Mouse (Mus musculus) layer of hippocampus, postnatal 36 days (tissue): ENCODE results near the gene Tmem63c. TPM values are rescaled to one million over a fixed set of nuclear protein-coding genes. Genes with fewer than 3 reads are reported as not detected.

Experiments
- DNase-seq, 2 experiments: peaks; one replicate each; pipeline ENCODE4 v3.0.0; 2022
- microRNA-seq, 2 experiments: library from miRNA; unstranded; fragments of <30 nt; microRNA quantifications; one replicate each; pipeline ENCODE4 v1.2.0; 2021
- total RNA-seq, 2 experiments: library from RNA; stranded (reverse); gene quantifications; 2 replicates each; pipeline ENCODE4 v1.2.3; 2021

The Tmem63c gene
- total RNA-seq, 2 experiments from 2014 or later, result 36.2 to 36.4 TPM

GRCm38 (mm10) chr12:87132210-87132609 lies 111.1 kb downstream of the Tmem63c start:
- DNase-seq, result no peak

- DNase-seq, result no peak
These were observed 111.6 kb downstream of the Tmem63c start for GRCm38 (mm10) chr12:87132784-87133183.

- DNase-seq, result no peak
These were observed 116.5 kb downstream of the Tmem63c start for GRCm38 (mm10) chr12:87137439-87138341.

GRCm38 (mm10) chr12:87138342-87138701 lies 117.2 kb downstream of the Tmem63c start:
- no peak for DNase-seq

GRCm38 (mm10) chr12:87138768-87139167 lies 117.6 kb downstream of the Tmem63c start:
- no peak for DNase-seq

Small RNAs within 50 kb of the gene (microRNA-seq; reads per million reads assigned to microRNA genes)
- gene Gm25847, result 0 reads per million in 2 experiments

Other genes starting within 250 kb of the Tmem63c start
- gene Irf2bpl, start 136.5 kb upstream of the Tmem63c start, total RNA-seq, result 10 to 100 TPM; 68.3 to 69.5 TPM
- 10 to 100 TPM; 66.6 to 72.9 TPM for gene Cipc, start 74.3 kb upstream of the Tmem63c start, total RNA-seq
- gene Zdhhc22, start 30.9 kb upstream of the Tmem63c start, total RNA-seq, result 10 to 100 TPM in 1 of 2 experiments, 1 to 10 TPM in 1; 6.8 to 10.6 TPM
- 1 to 10 TPM; 2.5 TPM for gene Ngb, start 81.2 kb downstream of the Tmem63c start, total RNA-seq
- 10 to 100 TPM; 47.3 to 48.1 TPM for gene Gstz1, start 125.8 kb downstream of the Tmem63c start, total RNA-seq
- 10 to 100 TPM; 17.5 TPM for gene Pomt2, start 126.6 kb downstream of the Tmem63c start, total RNA-seq
- gene Samd15, start 178.4 kb downstream of the Tmem63c start, total RNA-seq, result 1 to 10 TPM; 2.7 to 2.9 TPM
- 10 to 100 TPM; 29.4 to 30.4 TPM for gene Tmed8, start 179.1 kb downstream of the Tmem63c start, total RNA-seq
- gene Noxred1, start 217.4 kb downstream of the Tmem63c start, total RNA-seq, result 1 to 10 TPM; 2.6 to 3.7 TPM
- gene Vipas39, start 244.9 kb downstream of the Tmem63c start, total RNA-seq, result 10 to 100 TPM; 52.3 to 60.7 TPM
- 100 to 1,000 TPM; 198 to 207 TPM for gene Ahsa1, start 245.1 kb downstream of the Tmem63c start, total RNA-seq